Mouse (Mus musculus): ENCODE measurements around the gene Ppp1r27. TPM values are rescaled to one million over a fixed set of nuclear protein-coding genes. Genes with fewer than 3 reads are reported as not detected.

Ppp1r27 gene
- not detected for polyA plus RNA-seq (2014; fragmentation: Illumina TruSeq; extraction: RNeasy Lipid Tissue Mini Kit (QIAGEN cat#74804); ENCODE audit: low replicate concordance)

DNA sequence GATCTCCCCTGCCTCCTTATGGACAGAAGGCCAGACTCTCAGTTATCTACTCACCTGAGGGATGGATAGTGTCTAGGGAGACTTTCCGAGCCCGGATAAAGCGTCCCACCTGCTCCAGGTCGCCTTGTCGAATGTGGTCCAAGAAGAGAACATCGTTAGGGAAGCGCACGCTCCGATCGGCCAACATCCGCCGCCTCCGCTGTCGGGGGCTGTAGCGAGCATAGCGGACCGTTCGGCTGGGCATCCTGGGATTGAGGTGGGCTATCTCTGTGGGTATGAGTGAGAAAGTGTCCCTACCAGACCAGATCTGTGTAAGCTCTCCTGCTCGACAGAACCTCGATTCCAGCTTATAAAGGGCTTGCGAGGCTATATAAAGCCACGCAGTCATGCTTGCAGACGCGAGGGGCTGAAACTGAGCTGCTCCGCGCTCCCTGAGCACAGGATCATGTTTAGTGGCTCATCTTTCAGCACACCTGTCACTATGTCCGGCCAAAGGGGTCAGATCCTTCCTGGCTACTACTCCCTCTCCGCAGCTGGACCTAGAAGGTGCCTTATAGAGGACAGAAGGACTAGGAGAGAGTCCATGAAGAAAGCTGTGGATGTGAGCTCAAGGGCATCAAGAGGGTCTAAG lies at the start of gene Ppp1r27:
Gene Ppp1r27 (minus strand): TSS at position 323 of the 631 bp plus-strand sequence.

GRCm38 (mm10) chr11:120598283-120598989 lies 47.5 kb upstream of the Ppp1r27 start, which contains the start of the genes Alyref and Anapc11:
Gene Alyref (minus strand): TSS chr11:120598365.
Gene Anapc11 (plus strand): TSS chr11:120598421.

GRCm38 (mm10) chr11:120581490-120582267 lies 30.7 kb upstream of the Ppp1r27 start, which contains the start of gene Arhgdia:
Gene Arhgdia (minus strand): TSS chr11:120581624.

DNA sequence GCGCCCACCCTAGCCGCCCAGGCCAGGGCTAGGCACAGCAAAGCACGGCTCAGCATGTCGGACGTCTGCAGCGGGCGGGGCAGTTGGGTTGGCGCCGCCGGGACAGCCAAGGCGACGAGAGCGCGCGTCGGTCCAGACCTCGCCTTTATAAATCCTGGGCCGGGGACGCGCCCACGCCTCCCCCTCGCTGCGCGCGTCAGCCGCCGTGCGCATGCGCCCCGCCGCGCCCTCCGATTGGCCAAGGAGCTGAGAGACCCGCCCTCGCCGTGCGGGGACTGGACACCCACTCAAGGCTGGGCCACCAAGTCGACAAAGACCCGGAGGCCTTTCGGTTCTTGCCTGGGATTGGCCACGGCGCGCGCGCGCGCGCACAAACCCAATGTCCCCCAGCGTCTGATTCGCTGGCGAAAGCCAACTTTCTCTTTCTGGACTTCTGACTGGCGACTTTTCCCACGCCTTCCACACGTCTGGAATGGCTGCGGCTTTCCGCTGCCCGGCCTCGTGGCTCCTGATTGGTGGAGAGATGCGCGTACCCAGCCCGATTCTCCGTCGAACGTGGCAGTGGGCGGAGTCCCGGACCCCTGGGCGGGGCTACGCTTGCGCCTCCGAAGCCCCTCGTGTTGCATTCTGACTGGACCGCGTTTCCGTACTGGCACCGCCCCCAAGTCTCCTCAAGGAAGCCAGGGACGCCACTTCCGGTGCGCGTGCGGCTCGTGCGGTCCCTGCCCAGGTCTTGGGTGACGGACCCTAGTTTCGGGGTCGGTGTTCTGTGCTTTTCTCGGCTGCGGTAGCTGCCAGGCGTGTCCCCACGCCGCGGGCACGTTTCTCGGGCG lies 22.0 kb upstream of the Ppp1r27 start, which contains the start of gene P4hb:
Gene P4hb (minus strand): TSS at position 502 of the 833 bp plus-strand sequence.

DNA sequence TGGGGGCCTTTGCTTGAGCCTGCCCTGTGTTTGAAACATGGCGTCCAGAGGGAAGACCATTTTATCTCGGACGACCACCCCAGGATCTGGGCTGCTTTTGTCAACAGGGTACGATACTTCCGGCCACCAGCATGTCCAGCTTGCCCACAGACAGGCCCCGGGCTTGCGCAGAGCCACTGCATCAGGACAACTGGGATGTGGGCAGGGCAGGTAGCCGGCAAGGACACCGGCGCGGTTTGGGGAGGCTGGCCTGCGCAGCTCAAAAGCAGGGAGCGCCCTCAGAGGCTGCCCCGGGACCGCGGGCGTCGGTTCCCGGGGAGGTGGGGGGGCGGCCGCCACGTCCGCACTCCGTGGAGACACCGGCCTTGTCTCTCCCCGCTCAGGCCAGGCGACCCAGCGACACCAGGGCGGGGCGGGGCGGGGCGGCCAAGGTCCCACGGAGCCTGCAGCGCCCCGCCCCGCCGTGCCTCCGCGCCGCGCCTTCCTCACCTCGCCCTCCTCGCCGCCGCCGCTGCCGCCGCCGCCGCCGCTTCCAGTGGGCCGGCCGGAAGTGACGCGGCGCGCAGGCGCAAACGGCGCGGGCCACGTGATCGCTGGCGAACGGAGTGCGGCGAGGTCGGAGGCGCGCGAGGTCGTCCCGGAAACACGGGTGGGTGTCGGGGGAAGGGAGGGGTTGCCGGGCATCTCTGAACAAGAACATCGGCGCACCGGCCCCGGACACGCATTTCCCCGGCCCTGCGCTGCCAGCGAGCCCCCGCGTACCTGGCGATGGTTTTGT lies 1.6 kb downstream of the Ppp1r27 start, which contains the start of gene Mcrip1:
Gene Mcrip1 (minus strand): TSS at position 560 of the 778 bp plus-strand sequence.

GRCm38 (mm10) chr11:120530085-120530964 lies 20.6 kb downstream of the Ppp1r27 start, which contains the start of gene Gcgr:
Gene Gcgr (plus strand): TSS chr11:120530699.

Other genes with a start within 250 kb of the Ppp1r27 start
- 737 TPM for gene Actg1, start 202.6 kb downstream of the Ppp1r27 start, polyA plus RNA-seq (2014; fragmentation: Illumina TruSeq; extraction: RNeasy Lipid Tissue Mini Kit (QIAGEN cat#74804); ENCODE audit: low replicate concordance)
- gene Fscn2, start 189.6 kb downstream of the Ppp1r27 start, polyA plus RNA-seq (2014; fragmentation: Illumina TruSeq; extraction: RNeasy Lipid Tissue Mini Kit (QIAGEN cat#74804); ENCODE audit: low replicate concordance): not detected
- 0.19 TPM for gene Faap100, start 172.4 kb downstream of the Ppp1r27 start, polyA plus RNA-seq (2014; fragmentation: Illumina TruSeq; extraction: RNeasy Lipid Tissue Mini Kit (QIAGEN cat#74804); ENCODE audit: low replicate concordance)
- 10.0 TPM for gene Nploc4, start 113.4 kb downstream of the Ppp1r27 start, polyA plus RNA-seq (2014; fragmentation: Illumina TruSeq; extraction: RNeasy Lipid Tissue Mini Kit (QIAGEN cat#74804); ENCODE audit: low replicate concordance)
- gene Tspan10, start 108.5 kb downstream of the Ppp1r27 start, polyA plus RNA-seq (2014; fragmentation: Illumina TruSeq; extraction: RNeasy Lipid Tissue Mini Kit (QIAGEN cat#74804); ENCODE audit: low replicate concordance): not detected
- gene Pde6g, start 97.6 kb downstream of the Ppp1r27 start, polyA plus RNA-seq (2014; fragmentation: Illumina TruSeq; extraction: RNeasy Lipid Tissue Mini Kit (QIAGEN cat#74804); ENCODE audit: low replicate concordance): not detected
- not detected for gene Oxld1, start 93.1 kb downstream of the Ppp1r27 start, polyA plus RNA-seq (2014; fragmentation: Illumina TruSeq; extraction: RNeasy Lipid Tissue Mini Kit (QIAGEN cat#74804); ENCODE audit: low replicate concordance)
- 6.7 TPM for gene Ccdc137, start 93.0 kb downstream of the Ppp1r27 start, polyA plus RNA-seq (2014; fragmentation: Illumina TruSeq; extraction: RNeasy Lipid Tissue Mini Kit (QIAGEN cat#74804); ENCODE audit: low replicate concordance)
- gene Arl16, start 83.5 kb downstream of the Ppp1r27 start, polyA plus RNA-seq (2014; fragmentation: Illumina TruSeq; extraction: RNeasy Lipid Tissue Mini Kit (QIAGEN cat#74804); ENCODE audit: low replicate concordance): 5.3 TPM
- 1.6 TPM for gene Mrpl12, start 66.5 kb downstream of the Ppp1r27 start, polyA plus RNA-seq (2014; fragmentation: Illumina TruSeq; extraction: RNeasy Lipid Tissue Mini Kit (QIAGEN cat#74804); ENCODE audit: low replicate concordance)
- 1.6 TPM for gene Slc25a10, start 59.3 kb downstream of the Ppp1r27 start, polyA plus RNA-seq (2014; fragmentation: Illumina TruSeq; extraction: RNeasy Lipid Tissue Mini Kit (QIAGEN cat#74804); ENCODE audit: low replicate concordance)
- not detected for gene Gcgr, start 20.4 kb downstream of the Ppp1r27 start, polyA plus RNA-seq (2014; fragmentation: Illumina TruSeq; extraction: RNeasy Lipid Tissue Mini Kit (QIAGEN cat#74804); ENCODE audit: low replicate concordance)
- gene Mcrip1, start 1.4 kb downstream of the Ppp1r27 start, polyA plus RNA-seq (2014; fragmentation: Illumina TruSeq; extraction: RNeasy Lipid Tissue Mini Kit (QIAGEN cat#74804); ENCODE audit: low replicate concordance): not detected
- 728 TPM for gene P4hb, start 22.1 kb upstream of the Ppp1r27 start, polyA plus RNA-seq (2014; fragmentation: Illumina TruSeq; extraction: RNeasy Lipid Tissue Mini Kit (QIAGEN cat#74804); ENCODE audit: low replicate concordance)
- 24.2 TPM for gene Arhgdia, start 30.5 kb upstream of the Ppp1r27 start, polyA plus RNA-seq (2014; fragmentation: Illumina TruSeq; extraction: RNeasy Lipid Tissue Mini Kit (QIAGEN cat#74804); ENCODE audit: low replicate concordance)
- 18.5 TPM for gene Alyref, start 47.2 kb upstream of the Ppp1r27 start, polyA plus RNA-seq (2014; fragmentation: Illumina TruSeq; extraction: RNeasy Lipid Tissue Mini Kit (QIAGEN cat#74804); ENCODE audit: low replicate concordance)
- gene Anapc11, start 47.3 kb upstream of the Ppp1r27 start, polyA plus RNA-seq (2014; fragmentation: Illumina TruSeq; extraction: RNeasy Lipid Tissue Mini Kit (QIAGEN cat#74804); ENCODE audit: low replicate concordance): 8.2 TPM
- not detected for gene Npb, start 57.3 kb upstream of the Ppp1r27 start, polyA plus RNA-seq (2014; fragmentation: Illumina TruSeq; extraction: RNeasy Lipid Tissue Mini Kit (QIAGEN cat#74804); ENCODE audit: low replicate concordance)
- gene Pcyt2, start 66.8 kb upstream of the Ppp1r27 start, polyA plus RNA-seq (2014; fragmentation: Illumina TruSeq; extraction: RNeasy Lipid Tissue Mini Kit (QIAGEN cat#74804); ENCODE audit: low replicate concordance): 28.6 TPM
- gene Sirt7, start 74.1 kb upstream of the Ppp1r27 start, polyA plus RNA-seq (2014; fragmentation: Illumina TruSeq; extraction: RNeasy Lipid Tissue Mini Kit (QIAGEN cat#74804); ENCODE audit: low replicate concordance): 9.2 TPM
- 10.0 TPM for gene Mafg, start 82.5 kb upstream of the Ppp1r27 start, polyA plus RNA-seq (2014; fragmentation: Illumina TruSeq; extraction: RNeasy Lipid Tissue Mini Kit (QIAGEN cat#74804); ENCODE audit: low replicate concordance)
- 1.4 TPM for gene Pycr1, start 92.6 kb upstream of the Ppp1r27 start, polyA plus RNA-seq (2014; fragmentation: Illumina TruSeq; extraction: RNeasy Lipid Tissue Mini Kit (QIAGEN cat#74804); ENCODE audit: low replicate concordance)
- not detected for gene Myadml2, start 97.0 kb upstream of the Ppp1r27 start, polyA plus RNA-seq (2014; fragmentation: Illumina TruSeq; extraction: RNeasy Lipid Tissue Mini Kit (QIAGEN cat#74804); ENCODE audit: low replicate concordance)
- gene Notum, start 110.0 kb upstream of the Ppp1r27 start, polyA plus RNA-seq (2014; fragmentation: Illumina TruSeq; extraction: RNeasy Lipid Tissue Mini Kit (QIAGEN cat#74804); ENCODE audit: low replicate concordance): not detected
- 3.6 TPM for gene Aspscr1, start 121.8 kb upstream of the Ppp1r27 start, polyA plus RNA-seq (2014; fragmentation: Illumina TruSeq; extraction: RNeasy Lipid Tissue Mini Kit (QIAGEN cat#74804); ENCODE audit: low replicate concordance)
- not detected for gene Cenpx, start 162.6 kb upstream of the Ppp1r27 start, polyA plus RNA-seq (2014; fragmentation: Illumina TruSeq; extraction: RNeasy Lipid Tissue Mini Kit (QIAGEN cat#74804); ENCODE audit: low replicate concordance)
- 0.33 TPM for gene Lrrc45, start 162.8 kb upstream of the Ppp1r27 start, polyA plus RNA-seq (2014; fragmentation: Illumina TruSeq; extraction: RNeasy Lipid Tissue Mini Kit (QIAGEN cat#74804); ENCODE audit: low replicate concordance)
- not detected for gene Rac3, start 170.3 kb upstream of the Ppp1r27 start, polyA plus RNA-seq (2014; fragmentation: Illumina TruSeq; extraction: RNeasy Lipid Tissue Mini Kit (QIAGEN cat#74804); ENCODE audit: low replicate concordance)
- gene Dcxr, start 176.1 kb upstream of the Ppp1r27 start, polyA plus RNA-seq (2014; fragmentation: Illumina TruSeq; extraction: RNeasy Lipid Tissue Mini Kit (QIAGEN cat#74804); ENCODE audit: low replicate concordance): not detected
- gene Cbr2, start 181.0 kb upstream of the Ppp1r27 start, polyA plus RNA-seq (2014; fragmentation: Illumina TruSeq; extraction: RNeasy Lipid Tissue Mini Kit (QIAGEN cat#74804); ENCODE audit: low replicate concordance): not detected
- gene Hmga1b, start 211.7 kb upstream of the Ppp1r27 start, polyA plus RNA-seq (2014; fragmentation: Illumina TruSeq; extraction: RNeasy Lipid Tissue Mini Kit (QIAGEN cat#74804); ENCODE audit: low replicate concordance): not detected
- gene Rfng, start 233.1 kb upstream of the Ppp1r27 start, polyA plus RNA-seq (2014; fragmentation: Illumina TruSeq; extraction: RNeasy Lipid Tissue Mini Kit (QIAGEN cat#74804); ENCODE audit: low replicate concordance): not detected
- 4.1 TPM for gene Gps1, start 233.1 kb upstream of the Ppp1r27 start, polyA plus RNA-seq (2014; fragmentation: Illumina TruSeq; extraction: RNeasy Lipid Tissue Mini Kit (QIAGEN cat#74804); ENCODE audit: low replicate concordance)
- 2.2 TPM for gene Dus1l, start 245.3 kb upstream of the Ppp1r27 start, polyA plus RNA-seq (2014; fragmentation: Illumina TruSeq; extraction: RNeasy Lipid Tissue Mini Kit (QIAGEN cat#74804); ENCODE audit: low replicate concordance)